Mouse (Mus musculus): ENCODE measurements around the gene Ncam1. TPM values are rescaled to one million over a fixed set of nuclear protein-coding genes. Genes with fewer than 3 reads are reported as not detected.

Ncam1 gene
- polyA plus RNA-seq, 1 experiment from 2014 or later: 25.2 TPM

DNA sequence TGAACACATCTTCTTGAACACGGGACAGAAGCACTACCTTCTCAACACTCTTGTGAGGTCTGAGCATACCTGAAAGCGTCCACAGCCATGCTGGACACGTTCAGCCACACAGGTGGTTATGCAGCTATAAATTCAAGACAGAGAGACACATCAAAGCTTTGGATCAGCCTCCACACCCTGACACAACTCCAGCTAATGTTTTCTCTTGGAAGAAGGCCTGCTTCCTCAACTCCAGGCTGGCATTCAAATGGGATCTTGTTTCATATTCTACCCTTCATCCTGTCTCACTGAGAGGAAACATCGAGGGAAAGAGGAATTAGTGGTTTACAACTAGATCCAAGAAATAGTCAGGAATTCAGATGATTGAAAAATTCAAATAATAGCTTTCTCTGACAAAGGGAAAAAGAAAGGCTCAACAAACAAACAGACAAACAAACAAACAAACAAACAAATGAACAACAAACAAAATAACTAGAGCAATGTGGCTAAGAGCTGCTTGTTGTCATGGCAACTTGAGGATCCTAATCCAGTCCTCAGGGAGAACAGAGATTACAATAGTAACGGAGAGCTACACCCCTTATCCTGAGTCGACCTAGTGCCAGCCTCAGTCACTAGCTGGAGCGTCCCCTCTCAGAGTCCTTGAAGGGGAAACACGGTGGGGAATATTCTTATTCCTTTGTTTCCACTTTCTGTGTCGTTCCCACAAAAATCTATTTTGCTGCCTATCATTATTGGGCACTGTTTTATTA is 175.6 kb downstream of the Ncam1 start:
- Histone ChIP-seq H3K27ac (ENCODE audit: low read length) (no peak overlapping the region), H3K4me2 (ENCODE audit: low read depth, low read length) (no peak overlapping the region), H3K4me3 (ENCODE audit: low read length) (no peak overlapping the region), H3K9me3 (ENCODE audit: control insufficient read depth, low read length) (no peaks in the 10 kb centered on the region), H3K27me3 (ENCODE audit: control insufficient read depth, insufficient read depth, low read depth, low read length) (no peaks in the 10 kb centered on the region), H3K36me3 (ENCODE audit: control insufficient read depth, insufficient read depth, low read length) (no peaks in the 10 kb centered on the region), H3K9ac (ENCODE audit: low read length) (no peak overlapping the region), H3K4me1 (replicated peaks; ENCODE audit: control insufficient read depth, insufficient read depth, low read length) (no peaks in the 10 kb centered on the region)
- ATAC-seq (ENCODE audit: low read depth): no peak
- 77% methylated on average over 9 of the region's 9 CpGs for WGBS

- Histone ChIP-seq H3K4me3 (ENCODE audit: low read length) (no peak overlapping the region), H3K27ac (ENCODE audit: low read length) (no peak overlapping the region), H3K9ac (ENCODE audit: low read length) (no peak overlapping the region), H3K9me3 (ENCODE audit: control insufficient read depth, low read length) (no peaks in the 10 kb centered on the region), H3K4me2 (ENCODE audit: low read depth, low read length) (no peak overlapping the region), H3K4me1 (replicated peaks; ENCODE audit: control insufficient read depth, insufficient read depth, low read length) (no peaks in the 10 kb centered on the region), H3K27me3 (ENCODE audit: control insufficient read depth, insufficient read depth, low read depth, low read length) (no peaks in the 10 kb centered on the region), H3K36me3 (ENCODE audit: control insufficient read depth, insufficient read depth, low read length) (no peaks in the 10 kb centered on the region)
- WGBS: 92% methylated on average over 11 of the region's 11 CpGs
- no peak for ATAC-seq (ENCODE audit: low read depth)
Observed at GRCm38 (mm10) chr9:49621691-49622090, 177.0 kb downstream of the Ncam1 start.

- WGBS: 79% methylated on average over 9 of the region's 9 CpGs
- ATAC-seq (ENCODE audit: low read depth): no peak
- Histone ChIP-seq H3K9me3 (ENCODE audit: control insufficient read depth, low read length) (no peaks in the 10 kb centered on the region), H3K27me3 (ENCODE audit: control insufficient read depth, insufficient read depth, low read depth, low read length) (no peaks in the 10 kb centered on the region), H3K4me1 (replicated peaks; ENCODE audit: control insufficient read depth, insufficient read depth, low read length) (no peaks in the 10 kb centered on the region), H3K27ac (ENCODE audit: low read length) (no peak overlapping the region), H3K36me3 (ENCODE audit: control insufficient read depth, insufficient read depth, low read length) (no peaks in the 10 kb centered on the region), H3K4me3 (ENCODE audit: low read length) (no peak overlapping the region), H3K4me2 (ENCODE audit: low read depth, low read length) (no peak overlapping the region), H3K9ac (ENCODE audit: low read length) (no peak overlapping the region)
Observed at GRCm38 (mm10) chr9:49618699-49619392, 179.9 kb downstream of the Ncam1 start.

GRCm38 (mm10) chr9:49618266-49618665 is 180.5 kb downstream of the Ncam1 start:
- Histone ChIP-seq H3K9ac (ENCODE audit: low read length) (no peak overlapping the region), H3K4me1 (replicated peaks; ENCODE audit: control insufficient read depth, insufficient read depth, low read length) (no peaks in the 10 kb centered on the region), H3K9me3 (ENCODE audit: control insufficient read depth, low read length) (no peaks in the 10 kb centered on the region), H3K27me3 (ENCODE audit: control insufficient read depth, insufficient read depth, low read depth, low read length) (no peaks in the 10 kb centered on the region), H3K27ac (ENCODE audit: low read length) (no peak overlapping the region), H3K4me2 (ENCODE audit: low read depth, low read length) (no peak overlapping the region), H3K4me3 (ENCODE audit: low read length) (no peak overlapping the region), H3K36me3 (ENCODE audit: control insufficient read depth, insufficient read depth, low read length) (no peaks in the 10 kb centered on the region)
- no peak for ATAC-seq (ENCODE audit: low read depth)
- 60% methylated on average over 2 of the region's 2 CpGs for whole genome bisulfite sequencing

- 13% methylated on average over 3 of the region's 3 CpGs for WGBS
- no peak overlapping the region for H3K27ac ChIP-seq (ENCODE audit: low read length)
Observed at GRCm38 (mm10) chr9:49617216-49617615, 181.5 kb downstream of the Ncam1 start.

GRCm38 (mm10) chr9:49612387-49612786 is 186.3 kb downstream of the Ncam1 start:
- H3K36me3 ChIP-seq (ENCODE audit: control insufficient read depth, insufficient read depth, low read length): no peaks in the 10 kb centered on the region

More at GRCm38 (mm10) chr9:49617216-49617615, 181.5 kb downstream of the Ncam1 start:
- no peaks in the 10 kb centered on the region for H3K9me3 ChIP-seq (ENCODE audit: control insufficient read depth, low read length)
- ATAC-seq (ENCODE audit: low read depth): no peak
- H3K9ac ChIP-seq (ENCODE audit: low read length): no peak overlapping the region
- H3K4me1 ChIP-seq (replicated peaks; ENCODE audit: control insufficient read depth, insufficient read depth, low read length): no peaks in the 10 kb centered on the region
- no peaks in the 10 kb centered on the region for H3K27me3 ChIP-seq (ENCODE audit: control insufficient read depth, insufficient read depth, low read depth, low read length)
- no peaks in the 10 kb centered on the region for H3K36me3 ChIP-seq (ENCODE audit: control insufficient read depth, insufficient read depth, low read length)
- no peak overlapping the region for H3K4me2 ChIP-seq (ENCODE audit: low read depth, low read length)
- no peak overlapping the region for H3K4me3 ChIP-seq (ENCODE audit: low read length)

DNA sequence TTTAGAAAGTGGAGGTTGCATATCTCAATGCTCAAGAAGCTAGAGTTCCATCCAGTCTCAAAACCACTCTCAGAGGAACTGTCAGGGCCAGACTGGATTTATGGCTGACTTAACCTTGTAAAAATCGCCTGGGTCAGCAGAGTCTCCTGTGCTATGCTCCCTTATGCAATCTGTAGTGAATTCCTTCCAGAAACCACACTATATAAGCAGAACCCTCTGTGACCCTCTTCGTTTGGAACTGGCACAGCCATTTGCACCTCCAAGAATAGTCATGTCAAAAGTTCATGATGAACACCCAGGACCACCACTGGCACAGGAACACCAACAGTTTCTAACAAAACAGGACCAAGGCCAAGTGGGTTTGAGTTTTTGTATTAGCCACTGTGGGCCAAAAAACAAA is 190.5 kb downstream of the Ncam1 start:
- H3K4me2 ChIP-seq (ENCODE audit: low read depth, low read length): no peak overlapping the region
- H3K36me3 ChIP-seq (ENCODE audit: control insufficient read depth, insufficient read depth, low read length): no peaks in the 10 kb centered on the region
- no peaks in the 10 kb centered on the region for H3K9me3 ChIP-seq (ENCODE audit: control insufficient read depth, low read length)
- no peak for ATAC-seq (ENCODE audit: low read depth)
- no peak overlapping the region for H3K4me3 ChIP-seq (ENCODE audit: low read length)
- no peak overlapping the region for H3K9ac ChIP-seq (ENCODE audit: low read length)
- no peaks in the 10 kb centered on the region for H3K4me1 ChIP-seq (replicated peaks; ENCODE audit: control insufficient read depth, insufficient read depth, low read length)
- WGBS: 50% methylated on average over 2 of the region's 2 CpGs
- no peak overlapping the region for H3K27ac ChIP-seq (ENCODE audit: low read length)
- H3K27me3 ChIP-seq (ENCODE audit: control insufficient read depth, insufficient read depth, low read depth, low read length): no peaks in the 10 kb centered on the region

More at GRCm38 (mm10) chr9:49612387-49612786, 186.3 kb downstream of the Ncam1 start:
- no peak overlapping the region for H3K4me3 ChIP-seq (ENCODE audit: low read length)
- no peaks in the 10 kb centered on the region for H3K27me3 ChIP-seq (ENCODE audit: control insufficient read depth, insufficient read depth, low read depth, low read length)
- no peaks in the 10 kb centered on the region for H3K9me3 ChIP-seq (ENCODE audit: control insufficient read depth, low read length)
- ATAC-seq (ENCODE audit: low read depth): no peak
- no peak overlapping the region for H3K4me2 ChIP-seq (ENCODE audit: low read depth, low read length)
- no peak overlapping the region for H3K27ac ChIP-seq (ENCODE audit: low read length)
- no peaks in the 10 kb centered on the region for H3K4me1 ChIP-seq (replicated peaks; ENCODE audit: control insufficient read depth, insufficient read depth, low read length)
- H3K9ac ChIP-seq (ENCODE audit: low read length): no peak overlapping the region

DNA sequence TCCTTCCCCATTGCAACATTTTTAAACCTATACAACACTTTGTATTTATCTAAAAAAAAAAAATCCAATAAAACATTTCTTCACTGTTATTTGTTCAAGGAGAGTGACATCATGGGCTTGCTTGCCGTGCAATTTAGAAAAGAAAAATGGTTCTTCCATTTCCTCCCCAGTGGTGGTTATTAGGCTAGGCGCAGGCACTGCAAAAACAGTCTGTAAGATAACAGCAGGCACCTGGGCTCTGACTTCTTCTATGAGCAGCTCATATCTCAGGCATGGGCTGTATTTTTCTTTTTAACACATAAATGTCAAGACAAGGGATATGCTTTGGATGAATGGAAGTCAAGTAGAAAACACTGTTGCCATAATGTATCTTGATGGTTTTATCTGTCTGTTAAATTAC is 192.0 kb downstream of the Ncam1 start:
- Histone ChIP-seq H3K4me2 (ENCODE audit: low read depth, low read length) (no peak overlapping the region), H3K36me3 (ENCODE audit: control insufficient read depth, insufficient read depth, low read length) (no peaks in the 10 kb centered on the region), H3K4me1 (replicated peaks; ENCODE audit: control insufficient read depth, insufficient read depth, low read length) (no peaks in the 10 kb centered on the region), H3K9ac (ENCODE audit: low read length) (no peak overlapping the region), H3K27me3 (ENCODE audit: control insufficient read depth, insufficient read depth, low read depth, low read length) (no peaks in the 10 kb centered on the region), H3K27ac (ENCODE audit: low read length) (no peak overlapping the region), H3K4me3 (ENCODE audit: low read length) (no peak overlapping the region), H3K9me3 (ENCODE audit: control insufficient read depth, low read length) (no peaks in the 10 kb centered on the region)
- 20% methylated on average over 2 of the region's 2 CpGs for WGBS
- ATAC-seq (ENCODE audit: low read depth): no peak

DNA sequence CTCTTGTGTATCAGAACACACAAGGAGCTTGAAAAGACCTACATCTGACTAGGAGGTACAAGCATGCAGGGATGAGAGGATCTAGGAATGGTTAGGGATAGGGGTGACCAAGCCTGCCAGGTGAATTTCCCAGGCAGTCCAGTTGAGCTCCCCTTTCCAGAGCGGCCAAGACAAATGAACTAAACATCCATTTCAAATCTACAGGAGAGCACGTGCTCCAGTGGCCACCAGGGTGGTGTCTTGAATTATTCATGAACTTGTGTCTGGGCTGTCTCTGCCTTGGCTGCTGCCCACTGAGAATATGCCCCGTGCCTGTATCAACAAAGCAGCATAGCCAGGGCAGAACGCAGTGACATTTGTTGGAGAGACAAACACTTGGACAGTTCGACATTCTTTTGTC is 192.4 kb downstream of the Ncam1 start:
- Histone ChIP-seq H3K9ac (ENCODE audit: low read length) (no peak overlapping the region), H3K4me3 (ENCODE audit: low read length) (no peak overlapping the region), H3K4me2 (ENCODE audit: low read depth, low read length) (no peak overlapping the region), H3K36me3 (ENCODE audit: control insufficient read depth, insufficient read depth, low read length) (no peaks in the 10 kb centered on the region), H3K27me3 (ENCODE audit: control insufficient read depth, insufficient read depth, low read depth, low read length) (no peaks in the 10 kb centered on the region), H3K4me1 (replicated peaks; ENCODE audit: control insufficient read depth, insufficient read depth, low read length) (no peaks in the 10 kb centered on the region), H3K27ac (ENCODE audit: low read length) (no peak overlapping the region), H3K9me3 (ENCODE audit: control insufficient read depth, low read length) (no peaks in the 10 kb centered on the region)
- no peak for ATAC-seq (ENCODE audit: low read depth)
- 36% methylated on average over 5 of the region's 5 CpGs for WGBS

All from lung, embryonic 16.5 days (tissue).